Mouse (Mus musculus): ENCODE data around the gene Med1. TPM values are rescaled to one million over a fixed set of nuclear protein-coding genes. Genes with fewer than 3 reads are reported as not detected.

Med1 gene
- polyA plus RNA-seq, 1 experiment from 2014 or later, result 43.7 TPM

DNA sequence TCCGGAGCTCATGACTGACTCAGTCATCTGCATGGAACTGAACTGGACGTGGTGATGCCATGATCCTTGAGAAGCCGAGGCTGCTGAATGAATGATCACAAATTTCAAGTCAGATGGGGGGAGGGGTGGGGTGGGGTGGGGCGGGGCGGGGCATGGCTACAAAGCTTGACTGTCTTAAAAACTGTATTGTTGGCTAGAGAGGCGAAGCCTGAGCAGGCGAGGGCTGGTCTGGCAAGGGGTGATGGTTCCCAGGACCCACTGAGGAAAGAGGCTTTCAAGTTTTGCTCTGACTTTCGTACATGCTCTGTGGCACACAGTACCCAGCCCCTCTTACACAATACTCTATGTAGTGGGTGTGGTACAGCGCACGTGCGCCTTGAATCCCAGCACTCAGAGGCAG, 55.3 kb downstream of the Med1 start:
- Histone ChIP-seq H3K27me3 (ENCODE audit: insufficient read depth, poor library complexity, severe bottlenecking) (no peaks in the 10 kb centered on the region), H3K4me3 (no peak overlapping the region), H3K9me3 (no peaks in the 10 kb centered on the region), H3K4me1 (peaks cover 7% of the 10 kb centered on the region; the same call in 1 of the 2 replicates), H3K27ac (no peak overlapping the region), H3K36me3 (0 out of 2 replicates have a peak, but pooled peaks cover 9% of the 10 kb centered on the region)
- 84% methylated on average over 11 of the region's 11 CpGs for WGBS
- no peak for DNase-seq (ENCODE audit: low spot score)

DNA sequence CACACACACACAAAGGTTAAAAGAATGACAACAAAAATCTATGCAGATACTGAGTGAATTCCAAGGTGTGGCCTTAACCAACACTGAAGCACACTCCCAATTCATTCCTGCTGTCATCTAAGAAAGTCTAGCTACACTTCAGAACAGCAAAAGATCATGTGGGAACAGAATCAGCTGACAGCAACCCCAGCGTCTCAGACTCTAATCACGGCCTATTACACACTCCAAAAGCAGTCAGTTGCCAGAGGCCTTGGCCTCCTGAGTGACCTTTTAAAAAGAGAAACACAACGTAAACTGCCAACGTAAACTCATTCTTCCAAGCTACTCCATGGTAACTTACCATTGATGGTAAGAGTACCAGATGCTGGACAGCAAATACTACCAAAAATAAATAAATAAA, 58.1 kb downstream of the Med1 start:
- Histone ChIP-seq H3K27me3 (ENCODE audit: insufficient read depth, poor library complexity, severe bottlenecking) (no peaks in the 10 kb centered on the region), H3K27ac (no peak overlapping the region), H3K36me3 (no peaks in the 10 kb centered on the region), H3K9me3 (no peaks in the 10 kb centered on the region), H3K4me3 (no peak overlapping the region), H3K4me1 (peaks cover 7% of the 10 kb centered on the region; the same call in 1 of the 2 replicates)
- no peak for DNase-seq (ENCODE audit: low spot score)
- WGBS, result 70% methylated on average over 4 of the region's 4 CpGs

DNA sequence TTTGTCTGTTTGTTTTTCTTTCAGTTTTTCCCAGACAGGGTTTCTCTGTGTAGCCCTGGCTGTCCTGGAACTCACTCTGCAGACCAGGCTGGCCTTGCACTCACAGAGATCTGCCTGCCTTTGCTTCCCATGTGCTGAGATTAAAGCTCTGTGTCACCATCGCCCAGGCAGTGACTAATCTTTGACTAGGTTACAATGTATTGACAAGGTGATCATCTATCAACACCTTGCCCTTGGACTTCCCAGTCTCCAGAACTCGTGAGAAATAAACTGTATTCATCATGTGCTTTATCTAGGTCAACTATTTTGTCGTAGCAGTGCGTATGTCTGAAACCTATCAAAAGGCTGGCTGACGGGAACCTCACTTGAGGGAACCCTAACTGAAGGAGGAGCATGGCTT, 69.7 kb downstream of the Med1 start:
- DNase-seq (ENCODE audit: low spot score), result no peak
- Histone ChIP-seq H3K4me3 (no peak overlapping the region), H3K9me3 (no peaks in the 10 kb centered on the region), H3K27me3 (ENCODE audit: insufficient read depth, poor library complexity, severe bottlenecking) (no peaks in the 10 kb centered on the region), H3K27ac (no peak overlapping the region), H3K36me3 (peaks cover 38% of the 10 kb centered on the region), H3K4me1 (no peaks in the 10 kb centered on the region)
- 76% methylated on average over 5 of the region's 5 CpGs for WGBS

DNA sequence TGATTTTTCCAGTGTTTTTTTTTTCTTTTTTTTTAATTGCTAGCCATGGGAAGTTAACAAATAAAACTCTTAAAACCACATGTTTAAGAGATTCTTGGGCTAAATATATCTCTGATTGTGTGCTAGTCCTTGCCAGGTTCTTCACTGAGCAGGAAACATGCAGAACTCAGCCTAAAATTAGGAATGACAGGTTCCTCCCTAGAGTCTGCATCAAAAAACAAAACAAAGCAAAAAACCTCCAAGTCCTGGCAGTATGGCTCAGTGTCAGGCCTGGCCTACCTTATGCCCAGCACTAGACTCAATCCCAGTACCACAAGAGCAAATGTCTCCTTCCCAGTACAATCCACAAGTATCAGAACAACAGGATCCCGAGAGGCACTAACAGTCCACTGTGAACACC, 78.7 kb downstream of the Med1 start:
- WGBS, result 90% methylated on average over 1 of the region's 1 CpGs
- H3K27me3 ChIP-seq (ENCODE audit: insufficient read depth, poor library complexity, severe bottlenecking), result no peaks in the 10 kb centered on the region
- H3K4me1 ChIP-seq, result no peaks in the 10 kb centered on the region; the same call in 1 of the 2 replicates
- H3K36me3 ChIP-seq, result peaks cover 42% of the 10 kb centered on the region
- no peak overlapping the region for H3K27ac ChIP-seq
- DNase-seq (ENCODE audit: low spot score), result no peak
- H3K9me3 ChIP-seq, result no peaks in the 10 kb centered on the region
- no peak overlapping the region for H3K4me3 ChIP-seq

DNA sequence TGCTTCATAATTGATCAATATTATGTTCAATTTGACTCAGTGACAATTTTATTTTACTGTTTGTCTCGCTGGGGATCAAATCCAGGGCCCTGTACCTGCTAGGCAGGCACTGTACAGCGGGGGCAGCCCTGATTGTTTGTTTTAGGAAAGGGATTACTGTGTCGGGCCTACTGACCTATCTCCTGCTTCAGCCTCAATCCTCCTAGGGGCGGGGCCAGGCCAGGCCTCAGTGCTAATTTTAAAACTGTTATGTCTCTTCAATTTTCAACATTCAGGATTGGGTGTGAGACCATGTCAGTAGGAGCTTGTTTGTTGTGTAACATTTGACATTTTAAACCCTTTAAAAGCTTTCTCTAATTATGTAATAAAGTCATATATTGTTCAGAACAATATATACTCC, 79.6 kb downstream of the Med1 start:
- WGBS, result 53% methylated on average over 4 of the region's 4 CpGs
- no peaks in the 10 kb centered on the region; the same call in 1 of the 2 replicates for H3K4me1 ChIP-seq
- no peaks in the 10 kb centered on the region for H3K9me3 ChIP-seq
- no peak overlapping the region for H3K27ac ChIP-seq
- no peaks in the 10 kb centered on the region for H3K27me3 ChIP-seq (ENCODE audit: insufficient read depth, poor library complexity, severe bottlenecking)
- no peak for DNase-seq (ENCODE audit: low spot score)
- no peak overlapping the region for H3K4me3 ChIP-seq
- peaks cover 49% of the 10 kb centered on the region for H3K36me3 ChIP-seq

GRCm38 (mm10) chr11:98109706-98110105, 83.4 kb downstream of the Med1 start:
- H3K36me3 ChIP-seq, result peaks cover 61% of the 10 kb centered on the region
- 85% methylated on average over 5 of the region's 5 CpGs for WGBS
- no peak overlapping the region for H3K27ac ChIP-seq
- H3K4me3 ChIP-seq, result no peak overlapping the region
- H3K4me1 ChIP-seq, result no peaks in the 10 kb centered on the region; the same call in 1 of the 2 replicates
- DNase-seq (ENCODE audit: low spot score), result no peak
- H3K27me3 ChIP-seq (ENCODE audit: insufficient read depth, poor library complexity, severe bottlenecking), result no peaks in the 10 kb centered on the region
- no peaks in the 10 kb centered on the region for H3K9me3 ChIP-seq

Small RNA genes within 50 kb of the gene (microRNA-seq; reads per million reads assigned to microRNA genes)
- gene Gm27399, result not detected

Other genes starting within 250 kb of the Med1 start
- gene Plxdc1, start 206.8 kb downstream of the Med1 start, polyA plus RNA-seq (2016; fragmentation: Nextera tagmentation; extraction: Ambion mirVana), result not detected in 2 replicates
- gene Arl5c, start 197.1 kb downstream of the Med1 start, polyA plus RNA-seq (2016; fragmentation: Nextera tagmentation; extraction: Ambion mirVana), result 9.8 and 15.7 TPM in 2 replicates
- 4.6 and 5.3 TPM in 2 replicates for gene Cacnb1, start 170.3 kb downstream of the Med1 start, polyA plus RNA-seq (2016; fragmentation: Nextera tagmentation; extraction: Ambion mirVana)
- gene Rpl19, start 166.6 kb downstream of the Med1 start, polyA plus RNA-seq (2016; fragmentation: Nextera tagmentation; extraction: Ambion mirVana), result 867 and 1,011 TPM in 2 replicates
- 0.21 and 0.34 TPM in 2 replicates for gene Stac2, start 139.8 kb downstream of the Med1 start, polyA plus RNA-seq (2016; fragmentation: Nextera tagmentation; extraction: Ambion mirVana)
- 13.6 and 13.9 TPM in 2 replicates for gene Fbxl20, start 42.9 kb downstream of the Med1 start, polyA plus RNA-seq (2016; fragmentation: Nextera tagmentation; extraction: Ambion mirVana)
- gene Cdk12, start 9.8 kb upstream of the Med1 start, polyA plus RNA-seq (2016; fragmentation: Nextera tagmentation; extraction: Ambion mirVana), result 7.9 and 10.9 TPM in 2 replicates
- gene Neurod2, start 136.4 kb upstream of the Med1 start, polyA plus RNA-seq (2016; fragmentation: Nextera tagmentation; extraction: Ambion mirVana), result not detected in 2 replicates
- 8.1 and 20.1 TPM in 2 replicates for gene Ppp1r1b, start 155.1 kb upstream of the Med1 start, polyA plus RNA-seq (2016; fragmentation: Nextera tagmentation; extraction: Ambion mirVana)
- gene Stard3, start 165.1 kb upstream of the Med1 start, polyA plus RNA-seq (2016; fragmentation: Nextera tagmentation; extraction: Ambion mirVana), result 51.0 and 53.0 TPM in 2 replicates
- 86.0 and 159 TPM in 2 replicates for gene Tcap, start 190.5 kb upstream of the Med1 start, polyA plus RNA-seq (2016; fragmentation: Nextera tagmentation; extraction: Ambion mirVana)
- 5.0 and 5.1 TPM in 2 replicates for gene Pnmt, start 193.2 kb upstream of the Med1 start, polyA plus RNA-seq (2016; fragmentation: Nextera tagmentation; extraction: Ambion mirVana)
- gene Pgap3, start 207.2 kb upstream of the Med1 start, polyA plus RNA-seq (2016; fragmentation: Nextera tagmentation; extraction: Ambion mirVana), result 15.3 and 21.3 TPM in 2 replicates
- gene Erbb2, start 219.2 kb upstream of the Med1 start, polyA plus RNA-seq (2016; fragmentation: Nextera tagmentation; extraction: Ambion mirVana), result 47.4 and 70.6 TPM in 2 replicates
- 98.9 and 103 TPM in 2 replicates for gene Mien1, start 245.7 kb upstream of the Med1 start, polyA plus RNA-seq (2016; fragmentation: Nextera tagmentation; extraction: Ambion mirVana)